Mouse (Mus musculus) lung, postnatal 0 days (tissue): ENCODE data around the gene Rtp2. TPM values are rescaled to one million over a fixed set of nuclear protein-coding genes. Genes with fewer than 3 reads are reported as not detected.

ENCODE experiments used
- ATAC-seq: fragments of 200-750 bp; cut with Nextera tagmentation; 2 replicates; pipeline ENCODE4 v1.8.0; 2017; ENCODE audit warnings: moderate library complexity
- DNase-seq: peaks from one replicate; pipeline ENCODE4 v3.0.0-alpha.2; 2016; ENCODE audit warnings: low spot score
- H3K27ac ChIP-seq: fragments of 300-500 bp; sonication (generic); 2 replicates; pipeline ENCODE4 v1.5.1; 2014; ENCODE audit warnings: antibody characterized with exemption, mild to moderate bottlenecking, low read length, mixed read lengths
- H3K27me3 ChIP-seq: fragments of 300-500 bp; sonication (generic); replicated peaks from 2 replicates; pipeline ENCODE4 v1.6.1; 2014; ENCODE audit warnings: low read length, mixed read lengths; ENCODE audit not compliant: insufficient read depth
- H3K36me3 ChIP-seq: fragments of 300-500 bp; sonication (generic); 2 replicates; pipeline ENCODE4 v1.6.1; 2014; ENCODE audit warnings: low read length, mixed read lengths; ENCODE audit not compliant: insufficient read depth
- H3K4me1 ChIP-seq: fragments of 300-500 bp; sonication (generic); 2 replicates; pipeline ENCODE4 v1.6.1; 2014; ENCODE audit warnings: antibody characterized with exemption, low read depth, low read length, mixed read lengths; ENCODE audit not compliant: insufficient read depth
- H3K4me2 ChIP-seq: fragments of 300-500 bp; sonication (generic); replicated peaks from 2 replicates; pipeline ENCODE4 v1.6.1; 2014; ENCODE audit warnings: low read depth, mild to moderate bottlenecking, low read length, moderate library complexity, mixed read lengths
- H3K4me3 ChIP-seq: fragments of 300-500 bp; sonication (generic); 2 replicates; pipeline ENCODE4 v1.5.1; 2014; ENCODE audit warnings: low read depth, low read length
- H3K9ac ChIP-seq: fragments of 300-500 bp; sonication (generic); replicated peaks from 2 replicates; pipeline ENCODE4 v1.6.1; 2014; ENCODE audit warnings: low read depth, mild to moderate bottlenecking
- H3K9me3 ChIP-seq: fragments of 300-500 bp; sonication (generic); 2 replicates; pipeline ENCODE4 v1.6.1; 2016; ENCODE audit warnings: low read length, mixed read lengths
- CTCF ChIP-seq: IDR thresholded peaks from 2 replicates; pipeline ENCODE4 v1.5.1; 2016; ENCODE audit warnings: antibody characterized with exemption, mild to moderate bottlenecking
- EP300 ChIP-seq: IDR thresholded peaks from 2 replicates; pipeline ENCODE4 v1.6.1; 2016; ENCODE audit warnings: antibody characterized with exemption, mild to moderate bottlenecking, control low read depth
- WGBS: fragments of 180-500 bp; shearing (Covaris S2); extraction: QIAGEN DNeasy Blood & Tissue Kit; methylation state at CpG from one replicate; pipeline ENCODE4 v1.1.7; 2014; 5-methylcytosine and 5-hydroxymethylcytosine counted together
- polyA plus RNA-seq: library from polyadenylated mRNA; unstranded; fragments of >200 nt; fragmentation: Nextera tagmentation; extraction: Ambion mirVana; gene quantifications from 2 replicates; pipeline ENCODE4 v1.2.1, GENCODE M21; 2015

Rtp2 gene
- polyA plus RNA-seq, 1 experiment from 2014 or later = not detected

DNA sequence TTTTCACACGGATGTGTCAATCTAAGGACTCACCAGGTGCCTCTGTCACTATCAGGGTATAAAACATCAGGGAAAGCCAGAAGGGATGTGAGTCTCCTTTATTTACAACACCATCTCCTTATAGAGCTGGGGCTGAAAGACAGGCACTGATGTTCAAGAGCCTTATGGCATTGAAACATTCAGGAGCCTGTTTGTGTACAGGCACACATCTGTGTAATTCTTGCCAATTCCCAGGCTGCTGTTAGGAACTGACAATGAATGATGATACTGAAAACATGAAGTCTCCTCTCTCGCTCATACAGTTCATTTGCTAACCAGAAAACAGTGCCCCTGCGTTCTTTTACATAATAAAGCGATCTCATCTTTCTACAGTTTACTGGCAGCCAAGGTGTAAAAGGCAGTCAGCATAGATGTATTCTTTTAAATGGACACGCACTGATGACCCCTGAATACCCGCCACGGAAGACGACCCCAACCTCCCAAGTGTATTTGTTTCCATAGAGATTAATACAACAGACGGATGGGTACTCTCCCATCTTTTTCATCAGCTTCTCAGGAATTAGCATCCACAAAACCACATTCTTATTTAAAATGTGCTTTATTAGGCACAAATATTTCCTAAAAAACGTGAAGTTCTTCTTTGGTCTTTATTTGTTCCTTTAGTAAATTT, 44.1 kb downstream of the Rtp2 start:
- no peak for ATAC-seq
- H3K4me1 ChIP-seq = no peaks in the 10 kb centered on the region
- H3K9ac ChIP-seq = no peak overlapping the region
- H3K27ac ChIP-seq = no peak overlapping the region
- H3K27me3 ChIP-seq = peaks cover 10% of the 10 kb centered on the region
- TF ChIP-seq EP300 (no peak), CTCF (no peak)
- H3K4me3 ChIP-seq = no peak overlapping the region
- WGBS = 64% methylated on average over 10 of the region's 10 CpGs
- H3K36me3 ChIP-seq = no peaks in the 10 kb centered on the region
- no peak overlapping the region for H3K4me2 ChIP-seq
- no peak for DNase-seq
- no peaks in the 10 kb centered on the region for H3K9me3 ChIP-seq

DNA sequence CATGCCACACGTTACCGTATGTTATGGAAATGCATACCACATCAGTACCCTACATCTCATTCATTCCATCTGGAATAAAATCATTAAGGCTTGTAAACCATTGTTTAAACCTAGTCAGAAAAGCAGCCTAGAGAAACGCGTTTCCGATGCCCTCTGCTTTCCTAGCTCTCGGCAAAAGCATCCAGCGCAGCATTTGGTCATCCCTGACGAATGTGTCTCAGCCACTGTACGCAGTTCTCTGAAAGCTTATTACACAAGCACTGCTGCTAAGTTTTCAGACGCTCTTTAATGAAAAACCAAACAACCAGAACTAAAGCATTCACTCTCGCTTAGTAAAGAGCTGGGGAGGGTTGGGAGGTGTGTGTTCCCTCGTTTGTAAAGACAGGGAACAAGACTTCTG, 47.1 kb downstream of the Rtp2 start:
- Histone ChIP-seq H3K27ac (no peak overlapping the region), H3K9me3 (no peaks in the 10 kb centered on the region), H3K36me3 (no peaks in the 10 kb centered on the region), H3K27me3 (no peaks in the 10 kb centered on the region; the same call in 1 of the 2 replicates), H3K4me3 (no peak overlapping the region), H3K4me2 (no peak overlapping the region), H3K4me1 (no peaks in the 10 kb centered on the region), H3K9ac (no peak overlapping the region)
- no peak for ATAC-seq
- no peak for DNase-seq
- WGBS = 77% methylated on average over 12 of the region's 12 CpGs
- TF ChIP-seq CTCF = no peak
- no peak for TF ChIP-seq EP300

Other genes starting within 250 kb of the Rtp2 start
- not detected in 2 replicates for gene Sst, start 41.4 kb downstream of the Rtp2 start, polyA plus RNA-seq
- gene Gm37419, start 56.1 kb upstream of the Rtp2 start, polyA plus RNA-seq = not detected in 2 replicates
- gene Bcl6, start 56.5 kb upstream of the Rtp2 start, polyA plus RNA-seq = 2.3 TPM in 2 replicates